Mouse (Mus musculus): ENCODE measurements around the gene Dusp11.
A peak's percentile ranks its signal among the peaks of the same experiment; 100 is the strongest.
"Not testable (repeated sequence)": the region's sequence is repeated elsewhere in the genome, so short reads cannot be mapped to it uniquely, and the experiment has no call there.

The Dusp11 gene

DNA sequence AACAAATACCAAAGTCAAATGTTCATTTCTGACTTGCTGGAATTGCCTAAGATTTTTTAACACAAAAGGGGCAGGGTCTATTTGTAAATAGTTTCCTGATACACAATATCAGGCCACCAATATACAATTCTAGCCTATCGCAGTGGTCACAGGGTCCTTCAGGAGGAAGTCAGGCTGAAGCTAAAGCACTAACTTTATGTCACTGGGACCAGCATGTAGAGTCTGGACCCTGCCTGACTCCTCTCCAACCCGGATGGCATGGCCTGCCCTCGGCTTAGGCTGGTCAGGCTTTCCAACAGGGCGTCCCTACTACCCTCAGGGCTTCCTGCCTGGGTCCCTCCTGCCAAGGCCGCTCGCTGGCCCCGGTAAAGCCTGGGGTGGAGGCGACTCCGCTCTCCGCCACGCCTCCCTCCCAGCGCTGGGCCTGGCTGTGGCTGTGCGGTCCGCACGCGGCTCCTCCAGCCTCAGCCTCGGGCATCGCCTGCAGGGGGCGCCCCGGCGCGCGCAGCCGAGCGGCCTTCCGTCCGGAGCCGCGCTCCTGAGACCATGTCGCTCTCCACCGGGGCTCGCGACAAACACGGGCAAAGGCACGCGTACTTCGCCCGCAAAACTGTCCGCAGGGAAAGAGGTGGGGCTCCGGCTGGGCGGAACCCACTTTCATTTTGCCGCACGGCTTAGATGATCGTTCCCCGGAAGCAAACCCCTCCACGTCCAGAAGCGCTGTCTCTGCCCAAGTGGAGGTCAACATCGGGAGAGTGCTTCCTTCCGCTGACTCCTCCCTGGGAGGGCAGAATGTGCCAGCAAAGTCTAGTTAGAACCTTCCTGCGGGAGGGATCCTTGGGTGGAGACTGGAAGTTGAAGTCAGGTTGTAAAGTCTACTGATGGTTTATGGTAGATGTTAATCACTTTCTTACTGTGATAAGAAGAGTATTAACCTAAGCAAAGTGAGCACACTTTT, 24.7 kb downstream of the Dusp11 start:
- peak; percentile 57 for DNase-seq (ENCODE audit: low read depth, low spot score)

GRCm38 (mm10) chr6:85935646-85936045, 25.8 kb downstream of the Dusp11 start:
- no peak for DNase-seq (ENCODE audit: low read depth, low spot score)

GRCm38 (mm10) chr6:85934047-85934446, 27.4 kb downstream of the Dusp11 start:
- DNase-seq (ENCODE audit: low read depth, low spot score) = no peak

- no peak for DNase-seq (ENCODE audit: low read depth, low spot score)
Measured at GRCm38 (mm10) chr6:85929312-85929711, 32.2 kb downstream of the Dusp11 start.

DNA sequence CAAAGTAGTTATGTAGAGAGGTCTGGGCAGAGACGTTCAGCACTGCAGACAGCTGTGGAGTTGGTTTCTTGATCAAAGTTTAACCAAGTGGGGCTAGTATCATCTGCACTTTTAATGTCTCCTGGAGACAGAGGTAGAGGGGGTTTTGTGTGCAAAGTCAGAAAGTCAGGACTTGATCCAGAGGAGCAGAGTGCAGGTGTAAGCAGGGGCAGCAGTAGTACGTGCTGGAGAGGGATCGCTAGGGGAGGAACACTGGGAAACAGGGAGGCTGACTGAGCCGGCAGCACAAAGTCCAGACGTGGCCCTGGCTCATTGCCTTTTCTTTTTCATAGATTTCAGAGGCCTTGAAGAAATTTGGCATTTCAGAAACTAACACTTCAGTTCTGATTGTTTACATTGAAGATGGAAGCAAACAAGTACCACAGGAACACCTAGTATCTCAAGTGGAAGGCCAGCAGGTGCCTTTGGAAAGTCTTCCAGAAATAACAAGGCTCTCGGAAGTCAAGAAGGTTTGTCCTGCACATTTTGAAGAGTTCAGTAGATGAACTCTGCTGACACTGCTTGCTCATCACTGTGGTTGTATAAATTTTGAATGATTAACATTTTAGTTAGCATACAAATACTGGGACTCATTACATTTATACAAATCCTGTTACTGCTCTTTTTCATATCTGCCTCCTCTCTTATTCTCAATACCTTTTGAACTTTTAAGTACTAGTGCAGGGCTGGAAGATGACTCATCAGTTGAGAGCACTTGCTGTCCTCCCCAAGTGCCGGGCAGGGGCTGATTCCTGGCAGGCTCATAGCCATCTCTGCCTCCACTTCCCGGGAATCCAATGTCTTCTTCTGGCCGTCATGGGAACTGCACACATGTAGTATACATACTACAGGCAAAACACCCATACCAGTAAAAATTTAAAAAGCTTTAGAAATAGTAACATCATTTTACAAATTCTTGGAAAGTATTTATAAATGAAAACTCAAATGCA, 33.7 kb downstream of the Dusp11 start:
- DNase-seq (ENCODE audit: low read depth, low spot score) = no peak

- no peak for DNase-seq (ENCODE audit: low read depth, low spot score)
Measured at GRCm38 (mm10) chr6:85926709-85927108, 34.8 kb downstream of the Dusp11 start.

DNA sequence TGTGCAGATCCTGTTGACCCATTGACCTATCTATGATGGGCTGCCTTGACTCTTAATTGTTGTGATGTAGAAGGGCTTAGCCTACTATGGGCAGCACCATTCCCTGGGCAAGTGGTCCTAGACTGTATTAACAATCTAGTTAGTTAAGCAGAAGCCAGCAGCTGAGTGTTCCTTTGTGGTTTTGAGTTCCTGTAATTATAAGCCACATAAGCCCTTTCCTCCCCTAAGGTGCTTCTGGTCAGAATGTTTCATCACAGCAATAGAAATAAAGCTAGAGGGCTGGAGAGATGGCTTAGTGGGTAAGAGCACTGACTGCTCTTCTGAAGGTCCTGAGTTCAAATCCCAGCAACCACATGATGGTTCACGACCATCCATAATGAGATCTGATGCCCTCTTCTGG, 37.8 kb downstream of the Dusp11 start:
- DNase-seq (ENCODE audit: low read depth, low spot score) = no peak

GRCm38 (mm10) chr6:85919401-85919800, 42.1 kb downstream of the Dusp11 start:
- DNase-seq (ENCODE audit: low read depth, low spot score) = no peak

- DNase-seq (ENCODE audit: low read depth, low spot score) = not testable (repeated sequence)
Measured at GRCm38 (mm10) chr6:85918341-85918740, 43.1 kb downstream of the Dusp11 start.

DNA sequence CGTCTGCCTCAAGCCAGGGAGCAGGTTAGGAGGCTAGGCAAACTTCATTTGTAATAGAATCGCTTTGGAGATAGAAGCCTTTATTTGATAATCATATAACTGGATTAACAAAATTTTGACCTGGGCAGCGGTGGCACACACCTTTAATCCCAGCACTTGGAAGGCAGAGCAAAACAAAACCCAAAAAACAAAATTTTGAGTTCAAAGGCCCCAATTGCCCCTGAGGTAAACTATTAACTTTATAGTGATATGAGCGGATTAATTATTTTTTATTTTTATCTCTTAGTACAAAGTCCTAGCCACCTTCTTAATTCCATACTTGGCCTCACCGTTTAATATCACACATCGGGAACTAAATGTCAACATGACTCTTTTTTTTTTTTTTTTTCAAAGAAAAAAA, 44.9 kb downstream of the Dusp11 start:
- no peak for DNase-seq (ENCODE audit: low read depth, low spot score)

GRCm38 (mm10) chr6:85915539-85916513, 45.6 kb downstream of the Dusp11 start, which contains the start of gene Nat8f1:
Gene Nat8f1, minus strand, starts transcription at chr6:85915687.
- DNase-seq (ENCODE audit: low read depth, low spot score) = peak; percentile 92

GRCm38 (mm10) chr6:85915141-85915538, 46.3 kb downstream of the Dusp11 start:
- no peak for DNase-seq (ENCODE audit: low read depth, low spot score)

GRCm38 (mm10) chr6:85911587-85911986, 49.9 kb downstream of the Dusp11 start, which contains the start of gene Tprkb:
Gene Tprkb, plus strand, starts transcription at chr6:85911865.
- DNase-seq (ENCODE audit: low read depth, low spot score) = no peak

- no peak for DNase-seq (ENCODE audit: low read depth, low spot score)
Measured at GRCm38 (mm10) chr6:85909704-85910103, 51.8 kb downstream of the Dusp11 start.

DNA sequence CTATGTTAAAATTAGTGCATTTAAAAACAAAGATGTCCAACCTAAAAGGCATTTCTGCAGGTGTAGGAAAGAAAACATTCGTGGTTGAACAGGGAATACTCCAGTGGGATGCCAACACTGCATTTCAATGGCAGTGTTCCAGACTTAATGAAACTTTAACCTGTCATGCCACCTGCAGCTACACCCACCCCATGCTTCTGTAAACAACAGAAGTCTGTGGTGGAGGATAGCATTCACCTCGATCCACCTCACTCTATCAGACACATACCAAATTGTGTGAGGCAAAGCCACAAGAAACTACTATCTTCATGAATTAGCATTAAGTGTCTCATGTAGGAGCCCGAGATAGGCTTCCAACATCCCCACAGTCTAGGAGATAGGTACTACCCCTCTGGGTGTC, 53.1 kb downstream of the Dusp11 start:
- no peak for DNase-seq (ENCODE audit: low read depth, low spot score)

GRCm38 (mm10) chr6:85906911-85907351, 54.5 kb downstream of the Dusp11 start:
- DNase-seq (ENCODE audit: low read depth, low spot score) = not testable (repeated sequence)

DNA sequence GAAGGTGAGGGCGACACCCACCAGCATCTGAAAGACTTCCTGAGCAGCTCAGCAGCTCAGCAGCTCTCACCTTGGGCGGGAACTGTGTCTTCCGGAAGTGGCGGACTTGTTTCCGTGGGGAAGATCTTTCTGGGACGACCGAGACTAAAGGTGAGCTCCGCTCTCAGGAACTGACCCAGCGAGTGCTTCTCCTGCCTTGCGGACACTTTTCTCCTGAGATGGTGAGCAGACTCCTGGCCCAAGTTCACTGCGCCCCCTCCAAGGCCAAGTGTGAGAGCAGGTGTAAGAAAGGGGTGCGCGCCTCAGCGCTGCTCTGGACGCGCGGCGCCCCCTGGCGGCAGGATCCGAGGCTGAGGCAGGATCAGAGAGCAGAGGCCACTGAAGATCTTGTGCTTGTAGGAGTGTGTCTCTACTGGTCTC, 56.8 kb downstream of the Dusp11 start, which contains the start of gene Nat8f4:
Gene Nat8f4, minus strand, starts transcription at position 243 of the 420 bp plus-strand sequence.
- peak; percentile 10 for DNase-seq (ENCODE audit: low read depth, low spot score)

GRCm38 (mm10) chr6:85902303-85902702, 59.2 kb downstream of the Dusp11 start:
- no peak for DNase-seq (ENCODE audit: low read depth, low spot score)

DNA sequence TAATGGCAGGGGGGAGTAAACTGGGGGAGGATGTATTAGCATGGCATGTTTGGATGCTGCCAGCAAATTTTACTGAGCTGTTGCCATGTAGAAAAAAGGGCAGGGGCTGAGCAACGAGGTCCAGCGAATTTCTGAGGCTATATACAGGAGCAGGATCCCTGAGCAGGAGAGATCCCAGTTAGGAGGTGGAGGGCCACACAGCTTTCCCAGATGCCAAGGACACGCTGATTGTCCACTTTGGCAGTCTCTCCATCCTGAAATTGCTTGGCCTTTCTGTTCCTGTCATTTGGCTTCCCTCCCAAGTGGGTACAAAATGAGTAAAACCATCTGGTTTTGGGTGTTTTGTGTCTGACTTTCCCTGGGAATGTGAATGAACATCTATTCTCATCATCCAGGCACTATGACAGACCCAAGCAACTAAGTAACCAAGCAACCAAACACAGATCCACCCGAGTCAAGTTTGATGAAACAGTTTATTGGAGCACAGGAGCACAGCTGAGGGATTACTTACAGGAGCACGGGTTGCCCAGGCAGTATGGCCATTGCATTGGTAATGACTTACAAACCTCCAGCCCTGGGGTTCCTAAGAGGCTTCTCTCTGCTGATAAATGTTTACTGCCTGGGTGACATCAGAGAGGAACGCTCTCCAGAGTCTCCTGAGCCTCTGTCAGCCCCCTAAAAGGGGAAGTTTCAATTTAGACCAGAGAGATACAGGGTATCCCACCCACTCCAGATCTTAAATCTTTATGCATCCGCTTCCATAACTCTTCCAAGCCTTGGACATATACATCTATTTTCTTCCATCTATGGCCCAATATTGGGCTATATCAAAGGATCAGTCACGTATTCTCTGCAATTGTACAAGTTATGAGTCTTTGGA, 62.6 kb downstream of the Dusp11 start:
- DNase-seq (ENCODE audit: low read depth, low spot score) = not testable (repeated sequence)

Measured in forelimb bud, embryonic 11.5 days (tissue).